Mouse (Mus musculus): ENCODE measurements around the gene Nhlrc2. TPM values are rescaled to one million over a fixed set of nuclear protein-coding genes. Genes with fewer than 3 reads are reported as not detected.

The Nhlrc2 gene
- polyA plus RNA-seq, 1 experiment: 6.6 TPM

DNA sequence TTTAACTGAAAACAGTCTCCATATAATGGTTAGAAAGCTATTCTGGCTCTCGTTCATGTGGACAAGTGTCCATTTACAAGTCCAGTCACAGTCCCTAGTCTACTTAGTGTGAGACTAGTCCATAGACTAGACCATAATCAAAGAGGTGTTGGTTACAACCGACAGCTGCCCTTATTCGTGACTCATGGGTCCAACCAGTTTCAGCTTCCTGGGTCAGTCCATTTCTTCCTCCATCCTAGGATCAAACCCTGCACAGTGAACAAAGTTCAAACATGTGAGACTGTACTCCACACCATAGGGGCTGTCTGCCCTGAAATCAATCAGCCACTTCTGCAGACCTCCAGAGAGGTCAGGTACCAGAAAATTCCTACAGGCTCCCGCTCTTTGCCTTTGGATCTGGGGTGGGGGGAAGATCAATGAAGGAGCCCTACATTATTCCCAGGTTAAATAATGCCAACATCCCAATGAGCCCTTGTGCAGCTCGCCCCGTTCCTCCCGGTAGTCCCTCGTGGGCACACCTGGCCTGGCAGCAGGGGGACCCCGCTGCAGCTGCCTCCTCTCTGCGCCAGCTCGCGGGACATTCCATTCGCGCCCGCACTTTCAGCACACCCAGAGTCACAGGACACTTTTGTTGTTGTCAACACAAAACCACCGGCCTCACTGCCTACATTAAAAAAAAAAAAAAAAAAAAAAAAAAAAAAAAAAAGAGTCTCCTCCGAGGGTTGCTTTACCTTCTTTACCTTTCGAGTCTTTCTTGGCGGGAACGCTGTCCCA lies 418 bp upstream of the Nhlrc2 start, which contains the start of gene Dclre1a:
Dclre1a (minus strand) TSS at position 767 of the 774 bp plus-strand sequence.
- WGBS: 4% methylated on average over 20 of the region's 20 CpGs
- DNase-seq: peak; percentile 82
- Histone ChIP-seq H3K4me1 (ENCODE audit: control insufficient read depth, insufficient read depth, low read length) (peaks cover 9% of the 10 kb centered on the region; the same call in 1 of the 2 replicates), H3K36me3 (ENCODE audit: control insufficient read depth, insufficient read depth, low read length) (no peaks in the 10 kb centered on the region), H3K4me3 (ENCODE audit: insufficient read depth, low read depth, low read length) (peak within 1 kb of the TSS; percentile 99), H3K27ac (ENCODE audit: insufficient read depth, low read depth, low read length) (peak within 1 kb of the TSS; percentile 98), H3K27me3 (replicated peaks; ENCODE audit: control insufficient read depth, insufficient read depth, low read length) (no peaks in the 10 kb centered on the region)
- TF ChIP-seq POLR2A (IDR thresholded peaks at IDR 0.05; ENCODE audit: low read depth, low read length): peak; percentile 40
- TF ChIP-seq CTCF (conservative IDR thresholded peaks at IDR 0.05; ENCODE audit: insufficient read depth, insufficient read length, low read depth, low read length): no peak

DNA sequence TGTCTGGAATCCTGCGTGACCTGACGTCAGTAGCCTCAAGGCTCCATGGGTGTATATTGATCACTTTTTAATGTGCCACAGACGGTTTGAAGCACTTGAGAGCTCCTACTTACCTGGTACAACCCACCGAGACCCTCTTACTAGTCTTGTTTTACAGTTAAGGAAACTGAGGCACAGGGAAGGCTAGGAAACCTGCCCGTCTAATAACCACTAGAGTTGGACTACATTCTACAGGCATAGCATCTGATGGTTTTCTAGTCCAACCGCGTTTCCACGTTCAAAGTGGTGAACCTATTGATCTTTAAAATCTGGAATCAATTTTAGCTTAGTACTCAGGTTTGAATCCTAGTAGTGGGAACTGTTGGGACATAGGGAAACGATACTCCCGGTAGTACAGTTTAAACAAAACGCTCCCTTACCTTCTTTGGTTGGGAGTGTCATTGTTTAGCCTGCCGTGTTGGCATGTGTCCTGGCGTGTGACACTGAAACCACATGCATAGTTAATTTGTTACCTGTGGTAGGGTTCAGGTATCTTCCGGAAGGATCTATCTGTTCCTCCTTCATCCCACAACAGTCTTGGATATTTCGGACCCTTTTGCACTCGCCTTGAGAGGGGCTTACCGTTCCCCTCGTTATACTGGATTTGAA lies 1.1 kb downstream of the Nhlrc2 start:
- WGBS: 16% methylated on average over 18 of the region's 18 CpGs
- H3K27ac ChIP-seq (ENCODE audit: insufficient read depth, low read depth, low read length): peak overlapping the region; percentile 98
- TF ChIP-seq CTCF (conservative IDR thresholded peaks at IDR 0.05; ENCODE audit: insufficient read depth, insufficient read length, low read depth, low read length) (no peak), POLR2A (IDR thresholded peaks at IDR 0.05; ENCODE audit: low read depth, low read length) (no peak)
- H3K4me1 ChIP-seq (ENCODE audit: control insufficient read depth, insufficient read depth, low read length): peaks cover 9% of the 10 kb centered on the region; the same call in 1 of the 2 replicates
- H3K27me3 ChIP-seq (replicated peaks; ENCODE audit: control insufficient read depth, insufficient read depth, low read length): no peaks in the 10 kb centered on the region
- peak; percentile 61 for DNase-seq
- H3K36me3 ChIP-seq (ENCODE audit: control insufficient read depth, insufficient read depth, low read length): peaks cover 1% of the 10 kb centered on the region; the same call in 1 of the 2 replicates
- H3K4me3 ChIP-seq (ENCODE audit: insufficient read depth, low read depth, low read length): peak overlapping the region; percentile 99

DNA sequence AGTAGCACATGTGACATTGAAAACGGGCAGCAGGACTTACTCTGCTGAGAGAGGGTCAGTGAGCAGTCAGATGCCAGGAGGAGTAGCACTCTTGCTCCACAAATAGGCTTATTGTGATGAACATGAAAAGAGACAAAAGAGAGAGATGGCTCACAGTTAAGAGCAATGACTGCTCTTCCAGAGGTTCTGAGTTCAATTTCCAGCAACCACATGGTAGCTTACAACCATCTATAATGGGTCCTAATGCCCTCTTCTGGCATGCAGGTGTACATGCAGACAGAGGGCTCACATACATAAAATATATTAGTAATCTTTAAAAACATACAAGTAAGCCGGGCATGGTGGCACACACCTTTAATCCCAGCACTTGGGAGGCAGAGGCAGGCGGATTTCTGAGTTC lies 5.1 kb downstream of the Nhlrc2 start:
- TF ChIP-seq CTCF (conservative IDR thresholded peaks at IDR 0.05; ENCODE audit: insufficient read depth, insufficient read length, low read depth, low read length) (no peak), POLR2A (IDR thresholded peaks at IDR 0.05; ENCODE audit: low read depth, low read length) (no peak)
- H3K4me3 ChIP-seq (ENCODE audit: insufficient read depth, low read depth, low read length): no peak overlapping the region
- no peak for DNase-seq
- peaks cover 1% of the 10 kb centered on the region; the same call in 1 of the 2 replicates for H3K36me3 ChIP-seq (ENCODE audit: control insufficient read depth, insufficient read depth, low read length)
- no peak overlapping the region for H3K27ac ChIP-seq (ENCODE audit: insufficient read depth, low read depth, low read length)
- 94% methylated on average over 3 of the region's 3 CpGs for WGBS
- H3K4me1 ChIP-seq (ENCODE audit: control insufficient read depth, insufficient read depth, low read length): peaks cover 5% of the 10 kb centered on the region; the same call in 1 of the 2 replicates
- no peaks in the 10 kb centered on the region for H3K27me3 ChIP-seq (replicated peaks; ENCODE audit: control insufficient read depth, insufficient read depth, low read length)

DNA sequence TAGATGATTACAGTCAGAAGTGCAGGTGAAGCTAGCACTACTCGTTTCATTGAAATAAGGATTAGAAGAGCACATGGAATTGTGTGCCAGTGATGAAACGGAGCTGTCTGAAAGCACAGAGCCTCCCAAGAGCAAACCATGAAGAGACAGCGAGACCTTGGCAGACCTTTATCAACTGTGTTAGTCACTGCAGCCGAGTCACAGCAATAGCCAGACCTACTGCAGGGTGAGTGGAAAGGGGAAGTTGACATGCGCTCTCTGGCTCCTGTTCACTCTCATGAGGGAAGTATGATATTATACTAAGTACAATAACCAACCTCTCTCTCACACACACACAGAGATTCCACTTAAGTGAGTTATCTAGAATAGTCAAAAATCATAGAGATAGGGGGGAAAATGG lies 7.9 kb downstream of the Nhlrc2 start:
- TF ChIP-seq POLR2A (IDR thresholded peaks at IDR 0.05; ENCODE audit: low read depth, low read length): no peak
- Histone ChIP-seq H3K4me3 (ENCODE audit: insufficient read depth, low read depth, low read length) (no peak overlapping the region), H3K27me3 (replicated peaks; ENCODE audit: control insufficient read depth, insufficient read depth, low read length) (no peaks in the 10 kb centered on the region), H3K36me3 (ENCODE audit: control insufficient read depth, insufficient read depth, low read length) (peaks cover 1% of the 10 kb centered on the region; the same call in 1 of the 2 replicates), H3K4me1 (ENCODE audit: control insufficient read depth, insufficient read depth, low read length) (no peaks in the 10 kb centered on the region), H3K27ac (ENCODE audit: insufficient read depth, low read depth, low read length) (no peak overlapping the region)
- WGBS: 79% methylated on average over 5 of the region's 5 CpGs
- DNase-seq: no peak

DNA sequence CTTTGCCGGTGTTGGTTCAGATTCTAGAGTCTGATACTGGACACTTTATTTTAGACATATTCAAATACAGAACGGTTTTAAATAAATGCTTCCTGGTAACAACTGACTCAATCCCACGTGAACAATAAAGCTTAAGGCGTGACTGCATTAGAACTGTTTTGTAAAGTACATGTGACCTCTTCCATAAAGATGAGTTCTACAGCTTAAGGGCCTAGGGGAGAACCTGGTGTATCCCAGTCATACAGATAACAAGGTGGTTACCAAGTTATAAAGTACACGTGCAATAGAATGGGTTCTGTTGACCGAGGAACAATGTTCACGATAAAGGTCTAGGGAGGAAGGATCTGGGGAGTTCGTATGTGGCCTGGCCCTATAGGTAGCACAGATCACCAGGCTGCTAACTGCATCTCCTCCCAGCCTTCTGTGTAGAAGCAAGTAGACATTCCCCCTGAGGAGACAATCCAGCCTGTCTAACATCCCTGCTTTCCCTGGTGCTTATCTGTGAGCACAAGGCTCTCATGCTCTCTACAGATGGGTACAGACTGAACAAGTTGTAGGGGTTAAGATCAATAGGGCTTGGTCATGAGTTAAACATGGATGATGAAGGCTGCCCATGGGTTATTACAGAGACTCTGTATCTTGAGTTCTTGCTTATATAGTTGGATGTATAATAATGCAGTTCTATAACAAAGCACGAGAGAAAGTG lies 14.5 kb downstream of the Nhlrc2 start:
- WGBS: 88% methylated on average over 9 of the region's 9 CpGs
- no peaks in the 10 kb centered on the region for H3K4me1 ChIP-seq (ENCODE audit: control insufficient read depth, insufficient read depth, low read length)
- DNase-seq: no peak
- H3K27me3 ChIP-seq (replicated peaks; ENCODE audit: control insufficient read depth, insufficient read depth, low read length): no peaks in the 10 kb centered on the region
- no peak overlapping the region for H3K4me3 ChIP-seq (ENCODE audit: insufficient read depth, low read depth, low read length)
- H3K36me3 ChIP-seq (ENCODE audit: control insufficient read depth, insufficient read depth, low read length): no peaks in the 10 kb centered on the region
- no peak overlapping the region for H3K27ac ChIP-seq (ENCODE audit: insufficient read depth, low read depth, low read length)
- no peak for TF ChIP-seq POLR2A (IDR thresholded peaks at IDR 0.05; ENCODE audit: low read depth, low read length)
- no peak for TF ChIP-seq CTCF (conservative IDR thresholded peaks at IDR 0.05; ENCODE audit: insufficient read depth, insufficient read length, low read depth, low read length)

DNA sequence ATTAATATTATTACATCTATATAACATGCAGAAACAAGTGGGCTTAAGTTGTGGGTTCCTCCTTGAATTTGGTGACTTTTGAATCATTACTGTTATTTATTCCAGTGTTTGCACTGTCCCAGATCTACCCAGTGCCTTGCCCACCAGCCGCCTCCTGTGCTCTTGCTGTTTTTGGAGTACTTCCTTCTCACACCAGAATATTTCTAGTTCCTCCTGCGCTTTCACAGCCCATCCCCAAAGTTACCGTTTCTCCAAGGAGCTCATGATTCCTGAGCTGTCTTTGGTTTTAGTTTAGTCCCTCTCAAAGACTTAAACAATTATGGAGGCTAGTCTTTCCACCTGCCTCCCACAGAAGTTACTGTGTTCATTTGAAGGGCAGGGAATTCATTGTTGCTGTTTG lies 15.4 kb downstream of the Nhlrc2 start:
- no peak overlapping the region for H3K4me3 ChIP-seq (ENCODE audit: insufficient read depth, low read depth, low read length)
- WGBS: 82% methylated on average over 3 of the region's 3 CpGs

DNA sequence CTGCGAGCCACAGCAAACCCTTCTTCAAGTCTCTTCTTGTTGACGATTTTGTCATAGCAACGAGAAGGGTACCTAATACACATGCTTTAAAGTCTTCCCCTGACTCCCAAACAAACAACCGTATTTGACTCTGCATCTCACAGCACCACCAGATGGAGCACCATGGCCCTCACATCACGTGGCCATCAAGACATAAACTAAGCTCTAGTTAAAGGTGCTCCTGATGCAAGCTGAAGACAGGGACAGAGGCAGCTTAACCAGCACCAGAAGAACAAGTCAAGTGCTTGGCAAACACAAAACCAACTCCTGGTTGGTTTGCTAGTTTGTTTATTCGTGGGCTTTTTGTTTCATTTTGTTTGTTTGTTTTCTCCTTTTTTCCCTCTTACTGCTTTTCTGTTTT lies 17.3 kb downstream of the Nhlrc2 start:
- Histone ChIP-seq H3K4me1 (ENCODE audit: control insufficient read depth, insufficient read depth, low read length) (no peaks in the 10 kb centered on the region), H3K27ac (ENCODE audit: insufficient read depth, low read depth, low read length) (no peak overlapping the region), H3K27me3 (replicated peaks; ENCODE audit: control insufficient read depth, insufficient read depth, low read length) (no peaks in the 10 kb centered on the region), H3K4me3 (ENCODE audit: insufficient read depth, low read depth, low read length) (no peak overlapping the region), H3K36me3 (ENCODE audit: control insufficient read depth, insufficient read depth, low read length) (no peaks in the 10 kb centered on the region)
- peak; percentile 51; the same call in 1 of the 2 replicates for TF ChIP-seq CTCF (conservative IDR thresholded peaks at IDR 0.05; ENCODE audit: insufficient read depth, insufficient read length, low read depth, low read length)
- TF ChIP-seq POLR2A (IDR thresholded peaks at IDR 0.05; ENCODE audit: low read depth, low read length): no peak
- 64% methylated on average over 6 of the region's 6 CpGs for WGBS
- DNase-seq: peak; percentile 32

More for the DNA sequence above, 15.4 kb downstream of the Nhlrc2 start:
- no peak for DNase-seq
- Histone ChIP-seq H3K36me3 (ENCODE audit: control insufficient read depth, insufficient read depth, low read length) (no peaks in the 10 kb centered on the region), H3K27me3 (replicated peaks; ENCODE audit: control insufficient read depth, insufficient read depth, low read length) (no peaks in the 10 kb centered on the region), H3K27ac (ENCODE audit: insufficient read depth, low read depth, low read length) (no peak overlapping the region), H3K4me1 (ENCODE audit: control insufficient read depth, insufficient read depth, low read length) (no peaks in the 10 kb centered on the region)
- no peak for TF ChIP-seq CTCF (conservative IDR thresholded peaks at IDR 0.05; ENCODE audit: insufficient read depth, insufficient read length, low read depth, low read length)
- no peak for TF ChIP-seq POLR2A (IDR thresholded peaks at IDR 0.05; ENCODE audit: low read depth, low read length)

Data from kidney, adult 2 months (tissue).